Mouse (Mus musculus) embryonic facial prominence, embryonic 10.5 days (tissue): ENCODE measurements around the gene Ssxb1. TPM values are rescaled to one million over a fixed set of nuclear protein-coding genes. Genes with fewer than 3 reads are reported as not detected.
"Not testable (repeated sequence)": the region's sequence is repeated elsewhere in the genome, so short reads cannot be mapped to it uniquely, and the experiment has no call there.

Experiments used
- DNase-seq: peaks from one replicate; pipeline ENCODE4 v3.0.0-alpha.2; 2017; ENCODE audit warnings: low spot score
- H3K27ac ChIP-seq: fragments of 300-500 bp; sonication (generic); replicated peaks from 2 replicates; pipeline ENCODE4 v1.5.1; 2016; ENCODE audit warnings: mild to moderate bottlenecking
- H3K27me3 ChIP-seq: fragments of 300-500 bp; sonication (generic); replicated peaks from 2 replicates; pipeline ENCODE4 v1.6.1; 2016; ENCODE audit warnings: low read depth, mild to moderate bottlenecking; ENCODE audit not compliant: poor library complexity, severe bottlenecking
- H3K36me3 ChIP-seq: fragments of 300-500 bp; sonication (generic); replicated peaks from 2 replicates; pipeline ENCODE4 v1.6.1; 2016; ENCODE audit warnings: mild to moderate bottlenecking, moderate library complexity
- H3K4me1 ChIP-seq: fragments of 300-500 bp; sonication (generic); 2 replicates; pipeline ENCODE4 v1.6.1; 2016
- H3K4me3 ChIP-seq: fragments of 300-500 bp; sonication (generic); 2 replicates; pipeline ENCODE4 v1.5.1; 2016; ENCODE audit warnings: mild to moderate bottlenecking, moderate library complexity
- H3K9me3 ChIP-seq: fragments of 300-500 bp; sonication (generic); 2 replicates; pipeline ENCODE4 v1.6.1; 2016; ENCODE audit warnings: mild to moderate bottlenecking
- WGBS: fragments of 180-500 bp; shearing (Covaris S2); methylation state at CpG from one replicate; pipeline ENCODE4 v1.1.7; 2016; 5-methylcytosine and 5-hydroxymethylcytosine counted together
- polyA plus RNA-seq: library from polyadenylated mRNA; unstranded; fragments of >200 nt; fragmentation: Nextera tagmentation; extraction: Ambion mirVana; gene quantifications from 2 replicates; pipeline ENCODE4 v1.2.1, GENCODE M21; 2016

Ssxb1 gene
- polyA plus RNA-seq: not detected in 2 replicates

- DNase-seq, H3K9me3 ChIP-seq, H3K27me3 ChIP-seq, H3K27ac ChIP-seq, H3K36me3 ChIP-seq, H3K4me1 ChIP-seq, H3K4me3 ChIP-seq: not testable (repeated sequence)
- WGBS: 35% methylated on average over 1 of the region's 1 CpGs
Observed at GRCm38 (mm10) chrX:8413005-8413404, at the start of gene Ssxb1. Ssxb1 (plus strand) TSS chrX:8413305.

DNA sequence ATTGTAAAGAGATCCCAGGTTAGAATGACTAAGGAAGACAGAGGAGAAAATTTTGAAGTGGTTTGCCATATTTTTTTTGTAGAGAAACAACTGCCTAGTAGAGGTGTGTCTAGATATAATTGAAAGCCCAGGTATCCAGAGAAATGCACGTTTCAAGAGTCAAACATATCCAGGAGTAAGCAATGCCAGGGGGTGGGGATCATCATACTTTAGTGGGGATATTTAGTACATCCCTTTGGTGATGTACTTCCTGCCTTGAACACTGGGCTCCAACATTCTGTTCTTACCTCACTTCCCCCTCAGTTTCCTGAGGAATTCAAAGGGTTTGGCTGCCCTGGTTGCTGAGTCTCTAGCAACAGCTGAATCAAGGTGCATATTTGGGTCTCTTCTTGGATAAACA lies 46.4 kb upstream of the Ssxb1 start, which contains the start of gene Ssxb9:
Ssxb9 (plus strand) TSS at position 301 of the 400 bp plus-strand sequence.
- not testable (repeated sequence) for H3K27ac ChIP-seq, H3K36me3 ChIP-seq, H3K27me3 ChIP-seq, H3K4me3 ChIP-seq, H3K4me1 ChIP-seq, DNase-seq
- peaks cover 13% of the 10 kb centered on the region; the same call in 1 of the 2 replicates for H3K9me3 ChIP-seq
- WGBS: 33% methylated on average over 1 of the region's 1 CpGs

- not testable (repeated sequence) for H3K36me3 ChIP-seq, H3K27me3 ChIP-seq, H3K4me3 ChIP-seq, H3K4me1 ChIP-seq, DNase-seq, H3K27ac ChIP-seq
- 73% methylated on average over 2 of the region's 2 CpGs for WGBS
- H3K9me3 ChIP-seq: peaks cover 20% of the 10 kb centered on the region
Observed at GRCm38 (mm10) chrX:8461626-8462025, 48.5 kb downstream of the Ssxb1 start, which contains the start of gene Ssxb2. Ssxb2 (minus strand) TSS chrX:8461726.

Other genes with a start within 250 kb of the Ssxb1 start
- 10.4 and 11.8 TPM in 2 replicates for gene Tbc1d25, start 237.1 kb upstream of the Ssxb1 start, polyA plus RNA-seq
- 25.8 and 35.2 TPM in 2 replicates for gene Ebp, start 219.8 kb upstream of the Ssxb1 start, polyA plus RNA-seq
- gene Porcn, start 206.8 kb upstream of the Ssxb1 start, polyA plus RNA-seq: 13.0 and 13.1 TPM in 2 replicates
- gene Ftsj1, start 160.9 kb upstream of the Ssxb1 start, polyA plus RNA-seq: 50.5 and 52.4 TPM in 2 replicates
- gene Slc38a5, start 142.2 kb upstream of the Ssxb1 start, polyA plus RNA-seq: 4.2 and 4.6 TPM in 2 replicates
- gene Ssxb10, start 85.9 kb upstream of the Ssxb1 start, polyA plus RNA-seq: not detected in 2 replicates
- not detected in 2 replicates for gene Ssxb9, start 46.3 kb upstream of the Ssxb1 start, polyA plus RNA-seq
- not detected in 2 replicates for gene Ssxb2, start 48.4 kb downstream of the Ssxb1 start, polyA plus RNA-seq
- not detected in 2 replicates for gene Gm14459, start 111.6 kb downstream of the Ssxb1 start, polyA plus RNA-seq
- not detected in 2 replicates for gene Ssxb6, start 134.9 kb downstream of the Ssxb1 start, polyA plus RNA-seq
- gene Ssxb3, start 178.5 kb downstream of the Ssxb1 start, polyA plus RNA-seq: not detected in 2 replicates